Mouse (Mus musculus): ENCODE data around the gene Vapa. TPM values are rescaled to one million over a fixed set of nuclear protein-coding genes. Genes with fewer than 3 reads are reported as not detected.
A peak's percentile ranks its signal among the peaks of the same experiment; 100 is the strongest.

Gene Vapa
- polyA plus RNA-seq, 2 experiments, result 53.0 to 192 TPM

DNA sequence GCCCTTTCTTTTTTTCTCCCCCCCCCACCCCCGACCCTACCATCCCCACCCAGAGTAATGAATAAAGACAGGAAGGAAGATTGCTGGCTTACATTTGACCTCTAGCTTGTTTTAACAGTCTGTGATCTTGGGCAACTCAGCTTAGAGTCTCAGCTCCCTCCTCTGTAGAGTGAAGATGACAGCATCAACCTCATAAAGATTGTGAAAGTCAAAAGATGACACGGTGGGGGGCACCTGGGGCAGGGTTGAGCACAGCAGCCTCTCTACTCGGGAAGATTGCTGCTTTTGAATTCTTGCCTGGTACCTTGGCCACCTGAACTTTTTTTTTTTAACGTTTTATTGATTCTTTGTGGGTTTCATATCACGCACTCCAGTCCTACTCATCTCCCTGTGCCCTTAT is 34.6 kb upstream of the Vapa start:
- WGBS, result 73% methylated on average over 5 of the region's 5 CpGs
- Histone ChIP-seq H3K4me2 (replicated peaks; ENCODE audit: low read depth, low read length, severe bottlenecking) (no peak overlapping the region), H3K27me3 (ENCODE audit: control insufficient read depth, insufficient read depth, low read length) (no peaks in the 10 kb centered on the region), H3K36me3 (ENCODE audit: control insufficient read depth, insufficient read depth, low read length) (no peaks in the 10 kb centered on the region), H3K27ac (replicated peaks; ENCODE audit: low read depth, low read length) (no peak overlapping the region), H3K9me3 (ENCODE audit: control insufficient read depth, low read length) (no peaks in the 10 kb centered on the region), H3K4me1 (ENCODE audit: control insufficient read depth, insufficient read depth, low read length) (0 out of 2 replicates have a peak, but pooled peaks cover 4% of the 10 kb centered on the region), H3K4me3 (replicated peaks; ENCODE audit: low read length) (no peak overlapping the region), H3K9ac (ENCODE audit: low read depth, low read length, severe bottlenecking) (no peak overlapping the region)
- TF ChIP-seq POLR2A (IDR thresholded peaks at IDR 0.05; ENCODE audit: borderline replicate concordance, extremely low read depth, insufficient read depth, insufficient read length), result no peak
- DNase-seq (ENCODE audit: low spot score), result no peak
- ATAC-seq (ENCODE audit: low FRiP score, low read depth), result no peak

DNA sequence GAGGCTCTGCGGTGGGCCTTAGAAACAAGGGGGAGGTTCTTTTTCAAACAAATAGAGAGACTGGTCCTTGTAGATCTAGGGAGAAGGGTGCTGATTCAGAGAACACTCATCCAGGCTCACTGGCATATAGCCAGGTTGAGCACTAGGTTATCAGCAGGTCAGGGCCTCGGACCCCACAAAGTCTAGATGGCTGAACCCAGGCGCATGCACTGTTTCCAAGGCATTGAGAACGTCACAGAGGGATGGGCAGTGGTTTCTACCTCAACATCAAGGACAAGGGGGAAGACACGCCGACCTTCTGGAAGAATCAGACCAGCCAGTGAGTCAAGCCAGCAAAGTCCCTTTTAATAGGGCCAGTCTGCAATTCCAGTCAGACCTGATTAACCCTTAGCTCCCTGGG is 33.9 kb upstream of the Vapa start:
- H3K27me3 ChIP-seq (ENCODE audit: control insufficient read depth, insufficient read depth, low read length), result no peaks in the 10 kb centered on the region
- no peak overlapping the region for H3K27ac ChIP-seq (replicated peaks; ENCODE audit: low read depth, low read length)
- H3K4me3 ChIP-seq (replicated peaks; ENCODE audit: low read length), result no peak overlapping the region
- no peaks in the 10 kb centered on the region for H3K9me3 ChIP-seq (ENCODE audit: control insufficient read depth, low read length)
- no peak overlapping the region for H3K4me2 ChIP-seq (replicated peaks; ENCODE audit: low read depth, low read length, severe bottlenecking)
- no peaks in the 10 kb centered on the region for H3K36me3 ChIP-seq (ENCODE audit: control insufficient read depth, insufficient read depth, low read length)
- no peak overlapping the region for H3K9ac ChIP-seq (ENCODE audit: low read depth, low read length, severe bottlenecking)
- H3K4me1 ChIP-seq (ENCODE audit: control insufficient read depth, insufficient read depth, low read length), result 0 out of 2 replicates have a peak, but pooled peaks cover 7% of the 10 kb centered on the region
- WGBS, result 69% methylated on average over 6 of the region's 6 CpGs
- no peak for ATAC-seq (ENCODE audit: low FRiP score, low read depth)
- DNase-seq (ENCODE audit: low spot score), result no peak
- no peak for TF ChIP-seq POLR2A (IDR thresholded peaks at IDR 0.05; ENCODE audit: borderline replicate concordance, extremely low read depth, insufficient read depth, insufficient read length)

DNA sequence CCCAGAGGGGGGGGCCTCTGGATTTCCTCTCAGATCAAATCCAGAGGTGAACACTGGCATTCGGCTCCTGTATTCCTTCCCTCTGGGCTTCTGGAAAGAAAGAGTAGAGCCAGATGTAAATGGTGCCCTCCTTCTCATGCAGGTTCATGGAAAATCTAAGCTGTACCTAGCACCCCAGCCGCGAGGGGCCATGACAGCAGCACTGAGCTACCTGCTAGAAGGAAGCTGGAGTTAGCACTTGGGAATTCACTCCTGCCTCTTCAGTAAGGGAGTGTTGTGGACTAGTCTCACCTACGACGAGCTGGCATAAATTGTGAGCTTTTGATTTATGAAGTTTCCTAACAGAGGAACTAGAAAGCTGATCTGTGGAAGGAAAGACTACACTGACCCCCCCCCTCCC is 30.2 kb upstream of the Vapa start:
- H3K36me3 ChIP-seq (ENCODE audit: control insufficient read depth, insufficient read depth, low read length), result no peaks in the 10 kb centered on the region
- no peak overlapping the region; the same call in 1 of the 2 replicates for H3K9ac ChIP-seq (ENCODE audit: low read depth, low read length, severe bottlenecking)
- H3K4me1 ChIP-seq (ENCODE audit: control insufficient read depth, insufficient read depth, low read length), result 0 out of 2 replicates have a peak, but pooled peaks cover 7% of the 10 kb centered on the region
- no peaks in the 10 kb centered on the region for H3K9me3 ChIP-seq (ENCODE audit: control insufficient read depth, low read length)
- H3K27me3 ChIP-seq (ENCODE audit: control insufficient read depth, insufficient read depth, low read length), result no peaks in the 10 kb centered on the region
- 60% methylated on average over 5 of the region's 5 CpGs for WGBS
- peak overlapping the region; percentile 55; the same call in 1 of the 2 replicates for H3K27ac ChIP-seq (replicated peaks; ENCODE audit: low read depth, low read length)
- H3K4me2 ChIP-seq (replicated peaks; ENCODE audit: low read depth, low read length, severe bottlenecking), result 0 out of 2 replicates have a peak overlapping the region, but pooled peaks have one; percentile 13
- no peak for ATAC-seq (ENCODE audit: low FRiP score, low read depth)
- DNase-seq (ENCODE audit: low spot score), result no peak
- no peak for TF ChIP-seq POLR2A (IDR thresholded peaks at IDR 0.05; ENCODE audit: borderline replicate concordance, extremely low read depth, insufficient read depth, insufficient read length)
- H3K4me3 ChIP-seq (replicated peaks; ENCODE audit: low read length), result no peak overlapping the region

DNA sequence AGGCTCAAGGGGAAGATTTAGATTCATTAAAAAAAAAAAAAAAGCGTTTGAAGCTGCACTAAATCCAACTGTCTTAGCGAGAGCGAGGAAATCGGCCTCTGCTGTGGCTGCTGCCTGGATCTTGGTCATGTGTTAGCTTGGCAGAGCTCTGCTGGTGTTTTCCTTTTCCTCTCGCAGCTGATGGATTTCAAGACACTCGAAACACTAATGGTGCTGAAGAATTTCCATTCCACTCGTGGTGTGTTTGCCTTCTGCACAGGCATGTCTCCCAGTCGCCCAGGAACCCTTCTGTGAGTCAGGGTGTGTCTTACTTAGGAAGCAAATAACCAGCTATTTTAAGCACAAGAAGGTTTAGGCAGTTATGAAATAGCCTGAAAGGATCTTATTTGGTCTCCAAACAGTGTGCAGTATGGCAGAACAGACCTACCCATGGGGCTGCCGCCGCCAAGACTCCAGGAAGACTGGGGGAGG is 29.7 kb upstream of the Vapa start:
- H3K4me3 ChIP-seq (replicated peaks; ENCODE audit: low read length), result no peak overlapping the region
- H3K4me2 ChIP-seq (replicated peaks; ENCODE audit: low read depth, low read length, severe bottlenecking), result 0 out of 2 replicates have a peak overlapping the region, but pooled peaks have one; percentile 13
- ATAC-seq (ENCODE audit: low FRiP score, low read depth) (no peak), DNase-seq (ENCODE audit: low spot score) (no peak)
- no peaks in the 10 kb centered on the region for H3K27me3 ChIP-seq (ENCODE audit: control insufficient read depth, insufficient read depth, low read length)
- peak overlapping the region; percentile 55; the same call in 1 of the 2 replicates for H3K27ac ChIP-seq (replicated peaks; ENCODE audit: low read depth, low read length)
- TF ChIP-seq POLR2A (IDR thresholded peaks at IDR 0.05; ENCODE audit: borderline replicate concordance, extremely low read depth, insufficient read depth, insufficient read length), result no peak
- H3K36me3 ChIP-seq (ENCODE audit: control insufficient read depth, insufficient read depth, low read length), result no peaks in the 10 kb centered on the region
- WGBS, result 44% methylated on average over 10 of the region's 10 CpGs
- H3K4me1 ChIP-seq (ENCODE audit: control insufficient read depth, insufficient read depth, low read length), result 0 out of 2 replicates have a peak, but pooled peaks cover 7% of the 10 kb centered on the region
- no peak overlapping the region; the same call in 1 of the 2 replicates for H3K9ac ChIP-seq (ENCODE audit: low read depth, low read length, severe bottlenecking)
- no peaks in the 10 kb centered on the region for H3K9me3 ChIP-seq (ENCODE audit: control insufficient read depth, low read length)

DNA sequence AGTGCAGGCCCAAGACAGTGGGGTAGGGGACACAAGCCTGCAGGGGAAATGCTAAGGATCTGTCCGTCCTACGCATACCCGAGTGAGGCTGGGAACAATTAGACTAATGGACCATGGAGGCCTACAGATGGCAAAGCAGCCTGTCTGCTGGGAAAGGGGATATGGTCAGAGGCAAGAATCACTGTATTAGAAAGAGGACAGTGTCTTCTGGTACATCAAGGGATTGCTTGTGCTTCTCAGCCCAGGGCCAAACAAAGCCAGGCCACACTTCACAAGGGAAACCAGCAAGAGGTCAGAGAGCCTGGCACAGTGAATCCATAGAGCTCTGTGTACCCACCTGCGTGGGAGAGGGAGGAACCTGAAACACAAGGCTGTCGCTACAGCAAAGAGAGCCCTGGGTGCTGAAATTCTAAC is 29.2 kb upstream of the Vapa start:
- Histone ChIP-seq H3K27ac (replicated peaks; ENCODE audit: low read depth, low read length) (no peak overlapping the region), H3K4me1 (ENCODE audit: control insufficient read depth, insufficient read depth, low read length) (0 out of 2 replicates have a peak, but pooled peaks cover 7% of the 10 kb centered on the region), H3K4me2 (replicated peaks; ENCODE audit: low read depth, low read length, severe bottlenecking) (no peak overlapping the region), H3K9ac (ENCODE audit: low read depth, low read length, severe bottlenecking) (no peak overlapping the region), H3K9me3 (ENCODE audit: control insufficient read depth, low read length) (no peaks in the 10 kb centered on the region), H3K4me3 (replicated peaks; ENCODE audit: low read length) (no peak overlapping the region), H3K27me3 (ENCODE audit: control insufficient read depth, insufficient read depth, low read length) (no peaks in the 10 kb centered on the region), H3K36me3 (ENCODE audit: control insufficient read depth, insufficient read depth, low read length) (no peaks in the 10 kb centered on the region)
- ATAC-seq (ENCODE audit: low FRiP score, low read depth) (no peak), DNase-seq (ENCODE audit: low spot score) (no peak)
- WGBS, result 51% methylated on average over 5 of the region's 5 CpGs
- TF ChIP-seq POLR2A (IDR thresholded peaks at IDR 0.05; ENCODE audit: borderline replicate concordance, extremely low read depth, insufficient read depth, insufficient read length), result no peak
